Mouse (Mus musculus): Measurements from ENCODE around the gene Igdcc3.
"Not testable (repeated sequence)": the region's sequence is repeated elsewhere in the genome, so short reads cannot be mapped to it uniquely, and the experiment has no call there.

Igdcc3 gene

DNA sequence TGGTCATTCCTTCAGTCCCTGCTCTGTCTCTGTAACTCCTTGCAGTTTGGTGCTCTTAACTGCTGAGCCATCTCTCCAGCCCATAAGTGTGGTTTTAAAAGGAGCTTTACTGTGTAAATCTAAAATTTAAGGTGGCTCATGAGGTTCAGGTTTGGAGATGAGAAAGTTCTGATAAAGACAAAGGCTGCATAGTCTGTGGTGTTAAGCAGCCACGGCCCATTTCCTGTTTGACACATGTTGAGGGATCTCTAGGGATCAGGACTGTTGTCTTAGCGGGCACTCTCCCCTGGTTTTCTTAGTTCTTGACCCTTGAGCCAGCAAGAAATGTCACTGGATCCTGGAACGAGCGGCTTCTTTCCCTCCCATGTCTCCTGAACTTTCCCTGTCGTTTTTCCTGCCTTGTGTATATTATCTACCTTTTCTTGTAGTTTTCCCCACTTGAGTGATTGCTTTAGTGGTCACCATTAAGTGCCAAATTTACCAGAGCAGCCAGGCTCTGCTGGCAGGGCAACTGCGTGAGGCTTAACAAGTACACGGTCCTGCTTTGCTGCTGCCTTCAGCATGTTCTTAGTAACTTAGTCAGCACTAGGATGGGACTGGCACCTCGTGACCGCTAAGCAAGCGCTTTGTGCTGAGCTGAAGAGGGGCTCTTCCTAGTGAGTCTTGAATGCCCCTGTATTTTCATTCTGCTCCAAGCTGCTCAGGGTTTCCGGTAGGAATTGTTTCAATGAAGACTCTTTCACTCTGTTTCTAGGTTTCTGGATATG is 64.2 kb downstream of the Igdcc3 start:
- DNase-seq (ENCODE audit: low spot score), result no peak

DNA sequence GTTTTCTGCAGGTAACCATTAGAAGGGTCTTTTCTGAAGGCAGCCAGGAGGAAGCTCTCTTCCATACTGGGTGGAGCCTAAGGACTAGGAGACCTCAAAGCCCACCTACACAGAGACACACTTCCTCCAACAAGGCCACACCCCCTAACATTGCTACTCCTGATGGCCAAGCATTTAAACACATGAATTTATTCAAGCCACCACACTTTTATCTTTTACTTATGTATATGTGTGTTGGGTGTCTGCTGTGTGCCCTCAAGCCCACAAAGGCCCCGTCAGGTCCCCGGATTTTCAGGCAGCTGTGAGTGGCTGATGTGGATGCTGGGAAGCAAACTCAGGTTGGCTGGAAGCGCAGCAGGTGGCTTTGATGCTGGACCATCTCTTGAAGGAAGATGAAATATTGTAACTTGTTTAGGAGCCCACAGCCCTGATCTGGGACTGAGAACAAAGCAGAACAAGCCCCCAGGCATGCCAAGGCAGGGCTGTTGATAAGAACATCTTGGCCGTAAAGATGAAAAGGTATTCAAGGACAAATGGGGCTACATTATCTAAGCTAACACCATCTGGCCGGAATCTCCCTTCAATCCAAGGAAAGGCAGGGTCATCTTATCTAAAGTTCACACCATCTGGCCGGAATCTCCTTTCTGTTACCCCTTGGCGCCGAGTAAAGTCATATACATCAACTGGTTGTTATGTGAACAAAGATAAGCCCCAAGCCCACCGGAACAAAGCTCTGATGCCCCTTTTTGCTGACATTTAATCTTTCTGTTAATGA is 66.2 kb downstream of the Igdcc3 start:
- DNase-seq (ENCODE audit: low spot score), result not testable (repeated sequence)

- no peak for DNase-seq (ENCODE audit: low spot score)
Observed at GRCm38 (mm10) chr9:65208293-65209179, 67.5 kb downstream of the Igdcc3 start.

DNA sequence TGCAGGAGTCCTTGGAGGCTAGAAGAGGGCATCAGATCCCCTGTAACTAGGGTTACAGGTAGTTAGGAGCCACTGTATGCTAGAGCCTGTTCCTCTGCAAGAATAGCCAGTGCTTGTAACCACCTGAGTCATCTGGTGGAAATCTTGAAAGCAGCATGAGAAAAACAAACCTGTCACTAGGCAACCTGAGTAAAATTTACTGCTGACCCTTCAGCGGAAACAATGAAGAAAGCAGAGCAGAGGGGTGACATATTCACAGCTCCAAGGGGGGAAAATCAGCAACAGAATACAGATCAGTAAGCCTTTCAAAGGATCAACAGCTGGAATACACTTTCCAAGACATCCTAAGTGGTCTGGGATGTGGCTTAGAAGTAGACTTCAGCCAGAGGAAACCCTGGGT is 70.6 kb downstream of the Igdcc3 start:
- no peak for DNase-seq (ENCODE audit: low spot score)

- DNase-seq (ENCODE audit: low spot score), result no peak
Observed at GRCm38 (mm10) chr9:65214425-65214777, 73.4 kb downstream of the Igdcc3 start.

DNA sequence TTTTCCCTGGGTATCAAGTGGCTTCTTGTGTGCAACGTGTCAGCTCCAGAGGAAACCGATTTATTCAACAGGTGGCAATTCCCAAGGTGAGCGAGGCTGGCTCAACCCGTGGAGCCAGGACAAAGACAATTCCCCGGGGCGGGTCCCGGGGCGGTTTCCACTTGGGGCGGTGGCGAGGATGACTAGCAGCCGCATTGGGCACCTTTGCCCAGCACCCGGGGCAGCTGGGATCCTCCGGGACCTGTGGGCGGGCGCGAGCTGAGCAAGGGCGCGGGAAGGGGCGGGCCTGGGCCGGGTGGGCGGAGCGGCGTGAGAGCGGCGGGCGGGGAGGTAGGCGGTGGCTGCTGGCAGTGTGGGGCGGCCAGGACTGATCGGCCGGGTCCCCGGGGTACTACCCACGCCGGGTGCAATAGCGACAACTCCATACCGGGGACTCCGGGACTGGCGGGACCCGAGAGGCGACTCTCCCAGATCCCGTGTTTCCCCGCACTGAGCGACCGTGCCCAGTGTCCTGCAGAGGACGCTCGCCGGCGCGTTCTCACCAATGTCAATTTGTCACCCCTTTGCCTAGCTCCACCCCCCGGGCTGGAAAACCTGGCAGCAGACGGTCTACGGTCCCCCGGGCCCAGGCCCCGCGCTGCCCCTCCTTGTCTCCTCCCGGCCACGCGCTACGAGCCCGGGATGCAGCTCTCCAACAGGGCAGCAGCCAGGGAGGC is 73.9 kb downstream of the Igdcc3 start:
- DNase-seq (ENCODE audit: low spot score), result peak; percentile 83

DNA sequence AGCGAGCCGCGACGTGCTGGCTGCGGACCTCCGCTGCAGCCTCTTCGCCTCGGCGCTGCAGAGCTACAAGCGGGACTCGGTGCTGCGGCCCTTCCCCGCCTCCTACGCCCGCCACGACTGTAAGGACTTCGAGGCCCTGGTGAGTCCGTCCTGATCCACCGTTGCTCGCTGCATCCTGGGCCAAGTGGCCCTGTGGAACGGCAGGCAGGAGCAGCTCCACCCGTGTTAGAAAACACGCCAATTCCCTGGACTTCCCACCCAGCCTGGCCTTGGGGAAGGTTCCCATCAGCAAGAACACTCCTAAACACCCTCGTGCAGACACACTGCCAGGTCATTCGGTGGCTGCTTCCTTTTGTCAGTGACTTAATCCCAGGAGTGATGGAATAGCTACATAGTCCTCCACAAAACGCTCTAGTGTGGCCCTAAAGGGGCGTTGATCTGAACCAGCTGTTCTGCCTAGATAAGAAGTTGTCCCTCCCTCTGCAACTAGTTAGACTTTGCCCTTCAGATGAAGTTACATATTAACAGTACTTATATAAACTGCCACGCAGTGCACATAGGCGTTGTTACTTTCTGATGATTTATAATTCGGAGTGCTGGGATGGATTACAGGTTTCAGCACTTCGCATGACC is 74.6 kb downstream of the Igdcc3 start:
- DNase-seq (ENCODE audit: low spot score), result no peak

GRCm38 (mm10) chr9:65216972-65217371 is 76.0 kb downstream of the Igdcc3 start:
- no peak for DNase-seq (ENCODE audit: low spot score)

DNA sequence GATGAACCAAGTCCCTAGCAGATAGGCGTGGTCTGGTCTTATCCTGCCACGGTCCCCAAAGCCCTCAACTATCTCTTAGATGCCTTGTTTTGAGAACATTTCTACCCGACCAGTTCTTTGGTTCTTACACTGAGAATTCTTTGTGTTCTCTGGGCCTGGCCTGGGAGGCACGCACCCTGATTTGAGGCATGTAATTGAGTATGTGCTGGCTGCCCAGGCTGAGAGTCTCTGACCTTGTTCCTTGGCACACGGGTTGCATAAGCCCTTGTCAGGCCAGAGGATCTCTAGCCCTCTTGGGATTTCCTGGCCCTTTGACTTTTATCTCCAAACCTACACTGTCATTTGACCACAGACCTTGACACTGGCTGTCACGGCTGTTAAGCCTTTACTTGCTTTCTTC is 76.7 kb downstream of the Igdcc3 start:
- DNase-seq (ENCODE audit: low spot score), result no peak

GRCm38 (mm10) chr9:65218916-65219315 is 77.9 kb downstream of the Igdcc3 start:
- no peak for DNase-seq (ENCODE audit: low spot score)

GRCm38 (mm10) chr9:65220398-65220797 is 79.4 kb downstream of the Igdcc3 start:
- DNase-seq (ENCODE audit: low spot score), result not testable (repeated sequence)

- no peak for DNase-seq (ENCODE audit: low spot score)
Observed at GRCm38 (mm10) chr9:65223927-65224326, 82.9 kb downstream of the Igdcc3 start.

DNA sequence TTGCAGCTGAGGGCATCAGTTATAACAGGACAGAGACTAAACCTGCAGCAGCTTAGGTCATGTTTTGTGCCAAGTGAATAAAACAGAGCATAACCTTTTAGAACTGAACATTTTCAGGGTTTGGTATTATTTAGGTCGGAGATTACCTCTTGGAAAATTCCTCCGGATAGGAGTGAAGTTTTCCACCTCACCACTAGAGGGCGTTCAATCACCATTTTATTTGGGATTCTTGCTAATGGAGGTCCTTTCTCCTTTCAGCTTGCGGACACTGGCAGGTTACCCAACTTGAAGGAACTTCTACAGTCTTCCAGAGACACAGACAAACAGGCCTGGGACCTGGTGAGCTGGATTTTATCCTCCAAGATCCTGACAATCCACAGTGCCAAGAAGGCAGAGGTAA is 84.8 kb downstream of the Igdcc3 start:
- DNase-seq (ENCODE audit: low spot score), result no peak

DNA sequence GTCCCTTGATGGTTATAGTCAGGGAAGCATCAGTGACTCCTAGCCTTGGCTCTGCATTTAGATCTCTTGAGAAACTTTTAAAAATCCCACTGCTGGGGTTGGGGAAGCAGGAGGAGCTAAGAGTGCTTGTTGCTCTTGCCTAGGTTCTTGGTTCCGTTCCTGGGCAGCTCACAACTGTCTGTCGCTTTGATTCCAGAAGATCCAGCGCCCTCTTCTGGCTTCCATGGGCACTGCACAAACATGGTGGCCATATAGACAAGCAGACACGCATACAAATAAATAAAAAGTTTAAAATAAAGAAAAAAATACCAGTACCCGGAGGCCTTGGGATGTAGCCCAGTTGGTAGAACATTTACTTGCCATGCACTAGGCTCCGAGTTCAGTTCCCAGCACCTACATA is 89.3 kb downstream of the Igdcc3 start:
- no peak for DNase-seq (ENCODE audit: low spot score)

- DNase-seq (ENCODE audit: low spot score), result no peak
Observed at GRCm38 (mm10) chr9:65231284-65231683, 90.3 kb downstream of the Igdcc3 start.

DNA sequence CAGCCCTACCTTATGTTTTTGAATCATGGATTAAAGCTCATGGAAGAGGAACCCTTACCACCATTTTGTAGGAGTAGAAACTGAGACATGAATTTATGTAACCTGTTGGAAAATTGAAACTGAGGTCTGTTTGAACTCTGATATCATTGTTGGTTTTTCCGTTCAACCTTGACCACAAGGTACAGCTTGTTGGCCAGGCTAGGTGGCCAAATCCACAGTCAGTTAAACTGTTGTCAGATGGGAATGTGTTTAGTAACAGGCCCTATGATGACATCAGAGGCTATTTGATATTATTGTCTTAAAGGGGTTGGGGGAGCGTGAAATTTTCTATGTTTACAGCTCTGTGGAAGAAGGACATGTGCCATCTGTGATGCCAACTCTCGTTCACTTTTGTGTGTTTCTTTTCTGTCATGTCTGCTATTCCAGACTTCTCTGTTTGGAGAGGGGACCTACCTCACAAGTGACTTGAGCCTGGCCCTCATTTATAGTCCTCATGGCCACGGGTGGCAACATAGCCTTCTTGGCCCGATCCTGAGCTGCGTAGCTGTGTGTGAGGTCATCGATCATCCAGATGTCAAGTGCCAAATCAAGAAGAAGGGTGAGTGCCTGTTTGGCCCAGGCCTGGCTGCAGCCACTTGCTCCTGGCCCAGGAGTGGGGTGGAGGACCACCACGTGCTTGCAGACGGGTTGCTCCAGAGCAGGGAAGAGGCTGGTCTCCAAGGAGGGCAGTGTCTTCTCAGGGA is 92.4 kb downstream of the Igdcc3 start:
- no peak for DNase-seq (ENCODE audit: low spot score)

GRCm38 (mm10) chr9:65234734-65235133 is 93.7 kb downstream of the Igdcc3 start:
- DNase-seq (ENCODE audit: low spot score), result no peak
